Mouse (Mus musculus): Measurements from ENCODE around the gene Cyb561d2.

Cyb561d2 gene

DNA sequence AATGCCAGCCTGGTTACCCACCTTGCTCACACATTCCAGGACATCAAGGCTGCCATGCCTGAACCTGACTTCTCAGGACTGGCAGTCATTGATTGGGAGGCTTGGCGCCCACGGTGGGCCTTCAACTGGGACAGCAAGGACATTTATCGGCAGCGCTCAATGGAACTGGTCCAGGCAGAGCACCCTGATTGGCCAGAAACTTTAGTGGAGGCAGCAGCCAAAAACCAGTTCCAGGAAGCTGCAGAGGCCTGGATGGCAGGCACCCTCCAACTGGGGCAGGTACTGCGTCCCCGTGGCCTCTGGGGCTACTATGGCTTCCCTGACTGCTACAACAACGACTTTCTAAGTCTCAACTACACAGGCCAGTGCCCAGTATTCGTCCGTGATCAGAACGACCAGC is 35.9 kb upstream of the Cyb561d2 start:
- no peak for TF ChIP-seq GATA4 (IDR thresholded peaks at IDR 0.05; ENCODE audit: insufficient replicate concordance, low read length)

- no peak; the same call in 1 of the 2 replicates for TF ChIP-seq GATA4 (IDR thresholded peaks at IDR 0.05; ENCODE audit: insufficient replicate concordance, low read length)
Measured at GRCm38 (mm10) chr9:107576357-107577107, 34.5 kb upstream of the Cyb561d2 start, which contains the start of gene Hyal1. TSS of gene Hyal1 (plus strand) at chr9:107576927.

- no peak for TF ChIP-seq GATA4 (IDR thresholded peaks at IDR 0.05; ENCODE audit: insufficient replicate concordance, low read length)
Measured at GRCm38 (mm10) chr9:107575579-107576356, 33.8 kb upstream of the Cyb561d2 start.

- TF ChIP-seq GATA4 (IDR thresholded peaks at IDR 0.05; ENCODE audit: insufficient replicate concordance, low read length) = no peak
Measured at GRCm38 (mm10) chr9:107572327-107572662, 30.3 kb upstream of the Cyb561d2 start.

GRCm38 (mm10) chr9:107571534-107572326 is 29.7 kb upstream of the Cyb561d2 start:
- TF ChIP-seq GATA4 (IDR thresholded peaks at IDR 0.05; ENCODE audit: insufficient replicate concordance, low read length) = peak; percentile 97

GRCm38 (mm10) chr9:107570845-107571244 is 28.9 kb upstream of the Cyb561d2 start:
- no peak for TF ChIP-seq GATA4 (IDR thresholded peaks at IDR 0.05; ENCODE audit: insufficient replicate concordance, low read length)

- TF ChIP-seq GATA4 (IDR thresholded peaks at IDR 0.05; ENCODE audit: insufficient replicate concordance, low read length) = no peak
Measured at GRCm38 (mm10) chr9:107570016-107570415, 28.0 kb upstream of the Cyb561d2 start.

- peak; percentile 43; the same call in 1 of the 2 replicates for TF ChIP-seq GATA4 (IDR thresholded peaks at IDR 0.05; ENCODE audit: insufficient replicate concordance, low read length)
Measured at GRCm38 (mm10) chr9:107569270-107569669, 27.3 kb upstream of the Cyb561d2 start.

- no peak for TF ChIP-seq GATA4 (IDR thresholded peaks at IDR 0.05; ENCODE audit: insufficient replicate concordance, low read length)
Measured at GRCm38 (mm10) chr9:107568331-107569261, 26.6 kb upstream of the Cyb561d2 start.

- TF ChIP-seq GATA4 (IDR thresholded peaks at IDR 0.05; ENCODE audit: insufficient replicate concordance, low read length) = peak; percentile 69; the same call in 1 of the 2 replicates
Measured at GRCm38 (mm10) chr9:107567702-107568319, 25.8 kb upstream of the Cyb561d2 start, which contains the start of gene Hyal2. TSS of gene Hyal2 (plus strand) at chr9:107567945.

- peak; percentile 97 for TF ChIP-seq GATA4 (IDR thresholded peaks at IDR 0.05; ENCODE audit: insufficient replicate concordance, low read length)
Measured at GRCm38 (mm10) chr9:107566855-107567254, 24.9 kb upstream of the Cyb561d2 start.

DNA sequence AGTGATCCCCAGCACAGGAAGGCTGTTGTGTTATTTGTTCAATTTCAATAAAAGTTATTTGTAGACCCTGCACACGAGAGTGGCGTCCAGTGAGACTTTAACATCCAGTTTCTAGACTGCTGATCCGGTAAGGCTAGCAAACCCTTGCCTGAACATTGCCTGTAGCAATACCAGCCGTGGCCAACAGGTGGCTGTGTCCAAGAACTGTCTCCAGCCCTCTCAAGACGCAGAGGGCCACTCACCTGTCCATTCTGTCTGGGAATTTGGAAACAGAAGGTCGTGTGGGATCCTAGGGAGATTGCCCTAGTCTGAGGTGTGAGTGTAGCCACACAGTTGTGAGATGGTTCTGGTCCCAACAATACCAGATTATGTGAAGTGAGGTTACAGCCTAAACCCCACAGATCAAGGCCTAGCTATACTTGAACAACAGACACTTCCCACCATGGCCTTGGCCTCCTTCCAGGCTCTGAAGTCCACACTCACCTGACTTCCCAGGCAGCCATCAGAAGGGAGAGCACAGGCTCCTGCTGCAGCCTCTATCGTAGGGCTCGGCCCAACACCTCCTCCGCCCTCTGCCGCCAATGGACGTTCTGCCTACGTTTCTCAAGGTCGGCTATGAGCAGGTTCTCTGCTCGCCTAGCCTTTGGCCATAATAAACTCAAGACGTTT is 24.2 kb upstream of the Cyb561d2 start:
- TF ChIP-seq GATA4 (IDR thresholded peaks at IDR 0.05; ENCODE audit: insufficient replicate concordance, low read length) = no peak

DNA sequence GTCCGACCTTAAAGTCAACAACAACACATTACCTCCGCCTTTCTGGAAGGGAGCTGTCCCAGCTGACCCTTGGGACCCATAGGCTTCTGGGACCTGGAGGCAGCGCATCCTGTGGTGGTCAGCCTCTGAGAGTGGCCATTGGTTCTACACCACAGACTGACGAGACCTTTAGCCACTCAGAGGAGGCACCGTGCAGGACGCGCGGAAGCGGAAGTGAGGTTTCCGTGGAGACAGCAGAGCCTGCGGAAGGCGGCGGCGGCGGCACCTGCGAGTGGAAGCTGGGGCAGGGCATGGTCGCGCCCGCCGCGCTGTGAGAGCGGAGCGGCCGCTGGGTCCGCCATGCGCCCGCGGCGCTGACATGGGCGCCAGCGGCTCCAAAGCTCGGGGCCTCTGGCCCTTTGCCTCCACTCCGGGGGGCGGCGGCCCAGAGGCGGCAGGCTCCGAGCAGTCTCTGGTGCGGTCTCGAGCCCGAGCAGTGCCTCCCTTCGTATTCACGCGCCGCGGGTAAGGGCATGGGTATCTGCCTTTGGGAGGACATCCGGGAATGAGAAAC is 21.1 kb upstream of the Cyb561d2 start, which contains the start of gene Tusc2:
Gene Tusc2, plus strand, starts transcription at position 227 of the 553 bp plus-strand sequence.
- no peak for TF ChIP-seq GATA4 (IDR thresholded peaks at IDR 0.05; ENCODE audit: insufficient replicate concordance, low read length)

Data from liver, adult (tissue).